Mouse (Mus musculus): ENCODE data around the gene Csnk2b.
A peak's percentile ranks its signal among the peaks of the same experiment; 100 is the strongest.

Gene Csnk2b

DNA sequence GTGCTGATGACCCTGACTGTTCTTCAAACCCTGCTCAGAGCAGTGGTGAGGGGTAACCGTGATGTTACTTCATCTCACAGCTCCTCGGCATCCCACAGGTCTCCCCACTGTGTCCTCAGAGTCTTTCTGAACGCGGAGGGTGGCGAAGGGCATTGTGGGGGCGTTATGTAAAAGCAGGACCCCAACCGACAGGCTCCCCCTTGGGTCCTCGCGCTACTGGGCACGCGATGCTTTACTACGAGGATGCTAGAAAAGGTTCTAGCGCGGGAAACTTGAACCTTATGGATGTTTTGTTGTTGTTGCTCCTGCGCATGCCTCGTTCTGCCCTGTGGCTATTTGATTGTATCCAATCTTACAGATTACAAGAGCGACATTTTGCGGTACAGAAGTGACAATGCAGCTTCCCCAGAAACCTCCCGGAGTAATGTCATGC, at the start of gene Csnk2b:
Gene Csnk2b, minus strand, starts transcription at position 183 of the 433 bp plus-strand sequence.
- DNase-seq (ENCODE audit: extremely low read depth, low read depth, low spot score) = no peak

GRCm38 (mm10) chr17:35168541-35169207, 46.8 kb upstream of the Csnk2b start:
- DNase-seq (ENCODE audit: extremely low read depth, low read depth, low spot score) = no peak

DNA sequence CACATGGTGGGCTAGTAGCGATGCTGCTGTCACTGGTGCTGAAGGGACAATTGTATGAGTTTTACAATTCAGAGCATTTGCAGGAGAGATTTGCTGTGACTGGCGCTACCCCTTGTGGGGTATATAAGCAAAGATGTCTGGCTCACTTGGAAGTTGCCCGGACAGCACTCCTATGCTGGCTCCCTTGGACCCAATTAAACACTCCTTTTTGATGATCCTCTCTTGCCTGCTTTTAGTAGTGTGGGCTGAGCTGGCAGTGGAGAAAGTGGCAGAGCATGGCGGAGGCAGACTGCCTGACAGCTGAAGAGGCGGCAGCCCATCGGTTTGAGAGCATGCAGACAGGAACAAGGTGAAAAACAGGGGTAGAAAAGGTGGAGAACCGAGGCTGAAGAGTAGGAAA, 45.9 kb upstream of the Csnk2b start:
- DNase-seq (ENCODE audit: extremely low read depth, low read depth, low spot score) = no peak

DNA sequence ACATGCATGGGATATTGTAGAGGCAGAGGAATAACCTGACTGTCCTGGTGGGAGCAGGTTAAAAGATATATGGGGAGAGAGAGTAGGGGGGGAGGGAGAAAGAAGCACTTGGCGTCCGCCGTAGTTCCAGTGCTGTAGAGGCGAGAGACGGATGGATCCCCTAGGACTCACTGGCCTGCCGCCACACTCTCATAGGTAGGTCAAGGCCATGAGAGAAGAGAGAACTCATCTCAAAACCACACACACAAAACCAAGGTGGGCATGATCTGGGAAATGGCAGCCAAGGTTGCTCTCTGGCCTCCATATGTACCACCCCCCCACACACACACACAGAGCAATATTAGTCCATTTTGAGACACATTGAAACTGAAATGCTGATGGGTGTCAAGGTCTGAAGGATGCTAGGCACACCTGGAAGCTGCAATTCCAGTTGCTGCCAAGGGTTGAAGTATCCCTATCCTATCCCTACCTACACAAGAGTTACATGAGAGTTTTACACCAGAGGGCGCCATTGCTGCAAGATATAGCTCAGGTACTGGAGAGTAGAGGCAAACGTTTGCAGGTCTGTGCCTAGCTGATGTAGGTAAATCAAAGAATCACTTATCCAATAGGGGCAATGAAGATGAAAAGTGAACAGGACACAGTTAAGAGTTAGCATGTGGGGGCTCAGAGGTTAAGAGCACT, 44.6 kb upstream of the Csnk2b start:
- DNase-seq (ENCODE audit: extremely low read depth, low read depth, low spot score) = no peak

DNA sequence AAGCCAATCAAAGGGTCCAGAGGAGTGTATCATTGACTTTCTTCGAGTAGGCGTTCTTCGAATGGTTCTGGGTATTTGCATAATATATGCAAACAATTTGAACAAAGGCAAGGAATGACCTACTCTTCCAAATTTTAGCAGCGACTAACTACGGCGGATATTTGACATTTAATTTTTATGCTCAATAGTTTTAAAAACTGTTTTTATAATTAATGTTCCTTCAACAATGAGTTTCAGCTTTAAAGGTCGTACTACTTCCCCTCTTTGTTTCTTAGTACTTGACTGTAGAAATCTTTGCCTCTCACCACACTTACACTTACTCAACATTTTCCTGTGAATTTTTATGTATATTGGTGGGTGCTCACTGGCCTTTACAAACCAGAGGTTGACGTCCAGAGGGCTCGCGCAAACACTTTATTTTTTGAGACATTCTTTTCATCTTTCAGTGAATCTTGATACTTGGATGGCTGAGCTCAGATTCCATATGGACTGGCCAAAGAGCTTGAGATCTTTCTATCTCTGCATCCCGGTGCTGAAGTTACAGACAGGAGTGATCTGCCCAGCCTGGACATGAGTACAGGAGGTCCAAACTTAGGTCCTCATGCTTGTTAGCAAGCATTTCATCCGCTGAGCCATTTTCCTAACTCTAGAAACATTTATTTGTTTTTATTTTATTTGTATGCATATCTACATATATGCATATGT, 43.8 kb upstream of the Csnk2b start:
- DNase-seq (ENCODE audit: extremely low read depth, low read depth, low spot score) = no peak

DNA sequence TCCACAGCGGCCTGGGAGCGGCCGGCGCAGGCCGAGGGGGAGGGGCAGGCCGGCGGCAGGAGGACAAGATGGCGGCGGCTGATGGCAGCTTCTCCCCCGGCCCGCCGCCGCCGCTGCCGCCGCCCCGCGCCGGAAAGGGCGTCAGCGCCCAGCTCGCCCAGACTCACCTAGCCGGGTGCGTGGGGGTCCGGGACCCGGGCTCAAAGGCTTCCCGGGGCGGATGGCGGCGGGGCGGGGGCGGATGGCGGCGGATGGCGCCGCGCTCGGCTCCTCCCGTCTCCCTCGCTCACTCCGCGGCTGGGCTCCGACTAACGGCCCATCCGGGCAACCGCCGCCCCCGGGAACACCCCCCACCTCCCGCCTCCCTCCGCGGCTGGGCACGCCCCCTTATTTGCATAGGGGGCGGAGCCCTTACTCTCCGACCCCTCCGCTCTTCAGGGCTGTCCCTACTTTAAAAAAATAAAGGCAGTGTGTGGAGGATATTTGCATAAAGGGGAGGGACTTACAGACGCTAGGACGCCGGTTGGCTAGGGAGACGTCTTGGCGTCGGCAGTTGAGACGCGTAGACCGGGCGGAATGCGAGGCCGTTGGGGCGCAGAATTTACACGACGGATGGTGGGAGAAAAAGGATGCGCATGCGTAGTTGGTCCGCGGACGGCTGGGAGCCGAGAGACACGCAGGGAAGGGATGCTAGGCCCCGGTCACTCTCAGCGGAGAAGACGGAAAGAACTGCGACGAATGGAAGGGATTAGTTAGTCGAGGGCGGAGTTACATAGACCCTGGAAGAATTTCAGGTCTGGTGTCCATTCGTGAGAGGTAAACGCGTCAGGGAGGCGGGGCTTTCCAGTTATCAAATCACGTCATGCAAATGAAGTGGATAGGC, 43.0 kb upstream of the Csnk2b start, which contains the start of gene Prrc2a:
Gene Prrc2a, minus strand, starts transcription at position 330 of the 883 bp plus-strand sequence.
- DNase-seq (ENCODE audit: extremely low read depth, low read depth, low spot score) = peak; percentile 96

GRCm38 (mm10) chr17:35164218-35164567, 42.3 kb upstream of the Csnk2b start:
- DNase-seq (ENCODE audit: extremely low read depth, low read depth, low spot score) = no peak

- DNase-seq (ENCODE audit: extremely low read depth, low read depth, low spot score) = no peak
Observed at GRCm38 (mm10) chr17:35163326-35164081, 41.7 kb upstream of the Csnk2b start.

GRCm38 (mm10) chr17:35162730-35163129, 40.9 kb upstream of the Csnk2b start:
- DNase-seq (ENCODE audit: extremely low read depth, low read depth, low spot score) = no peak

GRCm38 (mm10) chr17:35162121-35162520, 40.3 kb upstream of the Csnk2b start:
- DNase-seq (ENCODE audit: extremely low read depth, low read depth, low spot score) = no peak

GRCm38 (mm10) chr17:35161421-35161820, 39.6 kb upstream of the Csnk2b start:
- no peak for DNase-seq (ENCODE audit: extremely low read depth, low read depth, low spot score)

GRCm38 (mm10) chr17:35159638-35160037, 37.8 kb upstream of the Csnk2b start:
- DNase-seq (ENCODE audit: extremely low read depth, low read depth, low spot score) = no peak

DNA sequence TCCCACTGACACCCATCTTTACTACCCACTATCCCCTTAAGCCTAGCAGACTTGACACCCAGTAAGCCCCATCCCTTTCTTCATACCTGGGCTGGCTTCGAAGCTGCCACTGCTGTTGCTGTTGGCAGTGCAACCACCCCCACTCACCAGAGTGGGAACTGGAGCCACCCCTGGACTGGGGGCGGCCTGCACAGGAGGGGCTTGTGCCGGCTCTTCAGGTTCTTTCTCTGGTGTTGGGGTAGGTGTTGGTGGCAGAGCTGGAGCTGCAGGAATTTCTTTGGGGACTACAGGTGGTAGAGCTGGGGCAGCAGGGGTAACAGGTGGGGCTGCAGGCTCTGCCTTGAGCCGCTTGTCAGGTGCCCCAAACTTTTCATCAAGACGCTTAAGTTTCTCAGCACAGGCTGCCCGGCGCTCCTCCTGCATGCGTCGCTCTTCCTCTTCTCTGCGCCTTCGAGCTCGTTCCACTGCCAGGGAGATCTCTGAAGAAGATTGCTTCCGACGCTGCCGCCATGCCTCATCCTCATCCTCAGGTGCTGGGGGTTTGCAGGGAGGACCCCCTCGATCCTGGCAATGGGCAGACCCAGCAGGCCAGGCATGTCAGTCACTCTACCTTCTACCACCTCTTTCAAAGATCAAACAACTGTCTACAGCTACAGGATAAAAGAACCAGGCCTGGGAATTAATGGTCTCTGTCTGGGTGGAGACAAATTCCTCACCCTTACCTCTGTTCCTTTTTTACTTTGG, 37.2 kb upstream of the Csnk2b start:
- no peak for DNase-seq (ENCODE audit: extremely low read depth, low read depth, low spot score)

- DNase-seq (ENCODE audit: extremely low read depth, low read depth, low spot score) = no peak
Observed at GRCm38 (mm10) chr17:35157661-35158175, 35.9 kb upstream of the Csnk2b start.

- DNase-seq (ENCODE audit: extremely low read depth, low read depth, low spot score) = no peak
Observed at GRCm38 (mm10) chr17:35157254-35157653, 35.4 kb upstream of the Csnk2b start.

DNA sequence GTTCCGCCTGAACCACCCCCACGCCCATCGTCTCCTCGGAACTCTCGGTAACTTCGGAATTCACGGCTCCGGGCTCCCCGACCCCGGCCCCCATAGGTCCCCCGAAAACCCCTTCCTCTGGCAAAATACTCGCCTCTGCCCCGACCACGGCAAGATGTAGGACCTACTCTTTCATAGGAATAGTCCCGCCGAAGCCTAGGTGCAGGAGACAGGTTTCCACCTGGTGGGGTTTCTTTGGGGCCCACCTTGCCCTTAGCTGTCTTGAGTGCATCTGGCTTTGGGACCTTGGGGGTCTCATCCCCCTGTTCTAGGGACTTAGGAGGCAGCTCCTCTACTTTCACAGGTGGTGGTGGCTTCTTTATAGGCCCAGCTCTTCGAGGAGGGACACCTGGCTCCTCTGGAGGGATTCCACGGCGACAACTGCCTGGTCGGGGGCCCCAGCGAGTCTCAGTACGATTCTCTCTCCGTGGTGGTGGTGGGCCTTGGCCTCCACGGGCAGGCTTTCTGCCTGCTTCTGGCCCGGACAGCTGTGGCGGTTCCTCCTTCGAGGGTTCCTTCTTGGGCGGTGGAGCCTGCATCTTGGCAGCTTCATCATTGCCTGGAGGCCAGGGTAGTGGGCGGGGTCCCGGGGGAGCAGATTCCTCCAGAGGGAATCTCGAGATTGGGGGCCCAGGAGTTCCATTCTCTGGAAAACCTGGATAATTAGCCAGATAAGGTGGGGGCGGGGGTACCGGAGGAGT, 34.8 kb upstream of the Csnk2b start:
- DNase-seq (ENCODE audit: extremely low read depth, low read depth, low spot score) = no peak

GRCm38 (mm10) chr17:35155451-35155850, 33.6 kb upstream of the Csnk2b start:
- no peak for DNase-seq (ENCODE audit: extremely low read depth, low read depth, low spot score)

GRCm38 (mm10) chr17:35154616-35155015, 32.8 kb upstream of the Csnk2b start:
- DNase-seq (ENCODE audit: extremely low read depth, low read depth, low spot score) = no peak

- DNase-seq (ENCODE audit: extremely low read depth, low read depth, low spot score) = no peak
Observed at GRCm38 (mm10) chr17:35153931-35154330, 32.1 kb upstream of the Csnk2b start.
